Mouse (Mus musculus): ENCODE data around the gene Olfr376. TPM values are rescaled to one million over a fixed set of nuclear protein-coding genes. Genes with fewer than 3 reads are reported as not detected.

Gene Olfr376
- not detected for total RNA-seq (2021)

GRCm38 (mm10) chr11:73370946-73371345 lies at the start of gene Olfr376:
TSS of gene Olfr376 (plus strand) at chr11:73371246.
- intact Hi-C loops (cut with DNase I), result no loop called here
- no peak for DNase-seq (ENCODE audit: low spot score)

GRCm38 (mm10) chr11:73323906-73324830 lies 46.9 kb upstream of the Olfr376 start:
- no peak for DNase-seq (ENCODE audit: low spot score)
- intact Hi-C loops (cut with DNase I), result no loop called here

GRCm38 (mm10) chr11:73326485-73326886 lies 44.6 kb upstream of the Olfr376 start:
- no peak for DNase-seq (ENCODE audit: low spot score)
- intact Hi-C loops (cut with DNase I), result no loop called here

- no peak for DNase-seq (ENCODE audit: low spot score)
- intact Hi-C loops (cut with DNase I), result no loop called here
These were observed 43.7 kb upstream of the Olfr376 start for GRCm38 (mm10) chr11:73327361-73327760.

- intact Hi-C loops (cut with DNase I), result no loop called here
- no peak for DNase-seq (ENCODE audit: low spot score)
These were observed 41.6 kb upstream of the Olfr376 start, which contains the start of the genes Aspa, Gm49340 and Spata22 for GRCm38 (mm10) chr11:73329442-73329841. TSS of gene Aspa (minus strand) at chr11:73329596. TSS of gene Gm49340 (plus strand) at chr11:73329741. TSS of gene Spata22 (plus strand) at chr11:73329741.

GRCm38 (mm10) chr11:73333357-73333756 lies 37.7 kb upstream of the Olfr376 start:
- intact Hi-C loops (cut with DNase I), result no loop called here
- DNase-seq (ENCODE audit: low spot score), result no peak

GRCm38 (mm10) chr11:73336919-73337318 lies 34.1 kb upstream of the Olfr376 start:
- intact Hi-C loops (cut with DNase I), result no loop called here
- DNase-seq (ENCODE audit: low spot score), result no peak

GRCm38 (mm10) chr11:73350483-73350882 lies 20.6 kb upstream of the Olfr376 start, which contains the start of gene Olfr20:
TSS of gene Olfr20 (plus strand) at chr11:73350783.
- intact Hi-C loops (cut with DNase I), result no loop called here
- no peak for DNase-seq (ENCODE audit: low spot score)

GRCm38 (mm10) chr11:73395374-73395773 lies 24.3 kb downstream of the Olfr376 start:
- intact Hi-C loops (cut with DNase I), result no loop called here

GRCm38 (mm10) chr11:73399514-73399913 lies 28.5 kb downstream of the Olfr376 start, which contains the start of gene Olfr1:
TSS of gene Olfr1 (minus strand) at chr11:73399614.
- no peak for DNase-seq (ENCODE audit: low spot score)
- intact Hi-C loops (cut with DNase I), result no loop called here

More at GRCm38 (mm10) chr11:73395374-73395773, 24.3 kb downstream of the Olfr376 start:
- DNase-seq (ENCODE audit: low spot score), result no peak

Other genes with a start within 250 kb of the Olfr376 start
- gene Haspin, start 233.0 kb upstream of the Olfr376 start, total RNA-seq (2021), result under 1 TPM; 0.17 to 0.34 TPM
- gene P2rx5, start 210.8 kb upstream of the Olfr376 start, total RNA-seq (2021), result 10 to 100 TPM; 13.0 to 13.3 TPM
- gene Emc6, start 194.2 kb upstream of the Olfr376 start, total RNA-seq (2021), result 10 to 100 TPM; 78.3 to 84.4 TPM
- 10 to 100 TPM; 45.9 to 50.0 TPM for gene Tax1bp3, start 194.2 kb upstream of the Olfr376 start, total RNA-seq (2021)
- gene Ctns, start 172.2 kb upstream of the Olfr376 start, total RNA-seq (2021), result 10 to 100 TPM; 12.1 to 14.3 TPM
- gene Shpk, start 171.8 kb upstream of the Olfr376 start, total RNA-seq (2021), result 1 to 10 TPM; 1.4 TPM
- not detected for gene Trpv1, start 137.0 kb upstream of the Olfr376 start, total RNA-seq (2021)
- under 1 TPM; 0.03 to 0.05 TPM for gene Trpv3, start 103.9 kb upstream of the Olfr376 start, total RNA-seq (2021)
- 1 to 10 TPM; 1.3 to 1.4 TPM for gene Aspa, start 41.6 kb upstream of the Olfr376 start, total RNA-seq (2021)
- gene Gm49340, start 41.5 kb upstream of the Olfr376 start, total RNA-seq (2021), result not detected
- not detected for gene Spata22, start 41.5 kb upstream of the Olfr376 start, total RNA-seq (2021)
- not detected for gene Olfr20, start 20.5 kb upstream of the Olfr376 start, total RNA-seq (2021)
- gene Olfr1, start 28.4 kb downstream of the Olfr376 start, total RNA-seq (2021), result not detected
- not detected for gene Olfr378, start 57.2 kb downstream of the Olfr376 start, total RNA-seq (2021)
- gene Olfr380, start 86.3 kb downstream of the Olfr376 start, total RNA-seq (2021), result not detected
- not detected for gene Olfr381, start 120.4 kb downstream of the Olfr376 start, total RNA-seq (2021)
- not detected for gene Olfr382, start 146.0 kb downstream of the Olfr376 start, total RNA-seq (2021)
- gene Olfr385, start 221.8 kb downstream of the Olfr376 start, total RNA-seq (2021), result not detected
- gene Olfr384, start 227.3 kb downstream of the Olfr376 start, total RNA-seq (2021), result not detected